11 mouse cellular contexts compared by ENCODE assay signal in genomic region chr8:91170914-91171313, GRCm38 (mm10). TPM values are rescaled to one million over a fixed set of nuclear protein-coding genes. Genes with fewer than 3 reads are reported as not detected.
DNase-seq lines count a peak whose midpoint lies in the region; ATAC-seq lines count a peak whose summit lies in the region.
"Had no signal": no experiment of that assay in that cellular context is flagged by ENCODE, and none has a peak within 500 bp of the region (broad histone marks: within the 10 kb centered on the region; RNA-seq: fewer than 3 reads in every experiment).

No protein-coding gene starts in this region.

- H3K4me3 ChIP-seq in hindbrain, embryonic 11.5 days (ENCODE audit: low read depth, low read length): no peak overlapping the region
- H3K4me3 ChIP-seq: heart, embryonic 10.5 days had no signal

- H3K27ac ChIP-seq in hindbrain, embryonic 11.5 days (ENCODE audit: low read depth, low read length): no peak overlapping the region
- H3K27ac ChIP-seq: heart, embryonic 10.5 days; liver, embryonic 14.5 days had no signal

- DNase-seq in right cerebral cortex, adult 2 months (ENCODE audit: low spot score in 2 of 2): peak; percentile 13 to 45
- DNase-seq in right cerebral cortex, postnatal 25 days: no peak
- peak; percentile 66 for DNase-seq in hindbrain, embryonic 11.5 days (ENCODE audit: low spot score)
- peak; percentile 33 for DNase-seq in mesoderm, embryonic 11.5 days (ENCODE audit: low read depth, low spot score)
- DNase-seq in retina, postnatal 1 day: peak; percentile 53
- no peak for DNase-seq in frontal cortex, postnatal 10 days (ENCODE audit: low spot score in 2 of 2)
- DNase-seq in left cerebral cortex, postnatal 10 days (ENCODE audit: extremely low spot score in 1 of 2, low spot score in 2 of 2): no peak
- DNase-seq in ovary, postnatal 14 days (ENCODE audit: low spot score): no peak
- DNase-seq: cerebellum, postnatal 25 days had no signal

- no peak overlapping the region for H3K4me2 ChIP-seq in hindbrain, embryonic 11.5 days (replicated peaks; ENCODE audit: low read depth, low read length)

- 51% methylated on average over 14 of the region's 14 CpGs for WGBS in hindbrain, embryonic 11.5 days

- ATAC-seq in hindbrain, embryonic 11.5 days (ENCODE audit: low FRiP score): no peak

- H3K27me3 ChIP-seq in hindbrain, embryonic 11.5 days (ENCODE audit: control insufficient read depth, insufficient read depth, low read length): no peaks in the 10 kb centered on the region

- no peaks in the 10 kb centered on the region for H3K4me1 ChIP-seq in hindbrain, embryonic 11.5 days (replicated peaks; ENCODE audit: control insufficient read depth, insufficient read depth, low read length)

- H3K36me3 ChIP-seq in hindbrain, embryonic 11.5 days (ENCODE audit: control insufficient read depth, insufficient read depth, low read length): no peaks in the 10 kb centered on the region
- H3K36me3 ChIP-seq: heart, embryonic 10.5 days had no signal

- no peaks in the 10 kb centered on the region for H3K9me3 ChIP-seq in hindbrain, embryonic 11.5 days (ENCODE audit: control insufficient read depth, low read length)
- H3K9me3 ChIP-seq: heart, embryonic 10.5 days had no signal

- intact Hi-C loops in left cerebral cortex, postnatal 10 days (cut with DNase I): no loop called here

- no peak overlapping the region for H3K9ac ChIP-seq in hindbrain, embryonic 11.5 days (ENCODE audit: low read depth, low read length)
- H3K9ac ChIP-seq: liver, embryonic 14.5 days had no signal

RNA-seq across cellular contexts. Expression of gene Aktip, which starts 28.9 kb away (rescaled TPM):
- 92.6 and 95.3 TPM in 2 replicates for polyA plus RNA-seq in hindbrain, embryonic 11.5 days (2014; fragmentation: Nextera tagmentation; extraction: Ambion mirVana)
- 10 to 100 TPM; 68.3 to 69.0 TPM for total RNA-seq in left cerebral cortex, postnatal 10 days (2021)

Comparison
In these comparisons a context has a peak if more than half of its experiments do, and no peak if none do; other contexts are left out.
1. DNase-seq: peak in right cerebral cortex, adult 2 months (2 of 2), hindbrain, embryonic 11.5 days (single experiment), mesoderm, embryonic 11.5 days (single experiment) and retina, postnatal 1 day (single experiment); none in right cerebral cortex, postnatal 25 days (single experiment), frontal cortex, postnatal 10 days (0 of 2), left cerebral cortex, postnatal 10 days (0 of 2) and ovary, postnatal 14 days (single experiment).